Comparison of ENCODE assay signal across 11 mouse cellular contexts in the genomic region with DNA sequence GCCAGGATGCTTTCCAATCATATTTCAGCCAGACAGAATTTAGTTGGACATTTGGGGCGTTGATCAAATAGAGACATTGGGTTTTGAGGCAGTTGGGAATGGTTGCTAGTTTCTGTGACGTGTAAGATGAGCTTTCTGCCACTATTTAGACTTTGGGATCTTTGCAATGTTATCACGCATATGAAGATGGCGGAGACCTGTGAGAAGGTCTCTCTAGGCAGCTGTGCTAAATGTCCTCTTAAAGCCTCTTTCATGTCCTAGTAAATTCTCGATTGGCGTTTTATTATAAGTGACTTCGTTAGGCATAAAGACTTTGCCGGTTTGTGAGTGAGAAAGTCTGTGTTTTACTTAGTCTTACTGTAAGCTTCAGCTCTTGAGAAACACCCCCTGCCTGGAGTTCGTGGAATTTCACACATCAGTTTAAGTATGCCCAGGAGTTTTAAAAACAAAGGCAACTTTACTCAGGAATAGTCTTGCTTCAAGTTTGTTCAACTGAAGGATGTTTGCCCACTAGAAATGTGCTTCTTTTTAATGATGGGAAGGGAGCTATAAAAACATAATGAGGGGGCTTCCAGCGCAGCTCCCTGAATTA.
DNase-seq lines count a peak whose midpoint lies in the region; ATAC-seq lines count a peak whose summit lies in the region.
"Had no signal": no experiment of that assay in that cellular context is flagged by ENCODE, and none has a peak within 500 bp of the region (broad histone marks: within the 10 kb centered on the region; RNA-seq: fewer than 3 reads in every experiment).

No protein-coding gene starts in this region.

- no peak overlapping the region for H3K9ac ChIP-seq in heart, embryonic 16.5 days (ENCODE audit: low read length)
- H3K9ac ChIP-seq: forebrain, embryonic 15.5 days; hindbrain, embryonic 14.5 days had no signal

- H3K36me3 ChIP-seq in heart, embryonic 16.5 days (ENCODE audit: control insufficient read depth, insufficient read depth), result no peaks in the 10 kb centered on the region
- H3K36me3 ChIP-seq: forebrain, embryonic 15.5 days had no signal

- 43% methylated on average over 10 of the region's 10 CpGs for WGBS in heart, embryonic 16.5 days

- no peak overlapping the region for H3K27ac ChIP-seq in heart, embryonic 16.5 days (ENCODE audit: low read length)
- H3K27ac ChIP-seq: forebrain, embryonic 15.5 days; hindbrain, embryonic 14.5 days had no signal

- no peak for ATAC-seq in heart, embryonic 16.5 days (replicated peaks; ENCODE audit: extremely low read depth, insufficient read depth, low FRiP score)
- ATAC-seq: forebrain, embryonic 15.5 days; lung, postnatal 0 days had no signal

- no peaks in the 10 kb centered on the region for H3K9me3 ChIP-seq in heart, embryonic 16.5 days (replicated peaks; ENCODE audit: control insufficient read depth, low read length)
- H3K9me3 ChIP-seq: forebrain, embryonic 15.5 days had no signal

- no peaks in the 10 kb centered on the region for H3K27me3 ChIP-seq in heart, embryonic 16.5 days (ENCODE audit: control insufficient read depth, insufficient read depth, low read length)
- H3K27me3 ChIP-seq: forebrain, embryonic 15.5 days had no signal

- peaks cover 5% of the 10 kb centered on the region for H3K4me1 ChIP-seq in heart, embryonic 16.5 days (ENCODE audit: control insufficient read depth, insufficient read depth, low read length)

- H3K4me3 ChIP-seq in heart, embryonic 16.5 days (ENCODE audit: low read length), result no peak overlapping the region
- H3K4me3 ChIP-seq: forebrain, embryonic 15.5 days had no signal

- H3K4me2 ChIP-seq in heart, embryonic 16.5 days (ENCODE audit: low read depth, low read length), result 0 out of 2 replicates have a peak overlapping the region, but pooled peaks have one; percentile 21
- H3K4me2 ChIP-seq: forebrain, embryonic 15.5 days; hindbrain, embryonic 14.5 days had no signal

- DNase-seq in embryo, embryonic 11 days, result peak; percentile 25
- no peak for DNase-seq in embryo, embryonic 9.5 days (ENCODE audit: extremely low spot score)
- no peak for DNase-seq in heart, adult 9 months (ENCODE audit: low spot score in 2 of 2)
- DNase-seq in 3T3-L1 (ENCODE audit: low read depth, low spot score), result peak; percentile 36
- peak; percentile 35 for DNase-seq in hindlimb bud, embryonic 11.5 days (ENCODE audit: extremely low spot score, low read depth, low spot score)
- DNase-seq in Muller cell, postnatal 12 days (ENCODE audit: inconsistent ontology term), result no peak
- no peak for DNase-seq in right cerebral cortex, adult 2 months (ENCODE audit: low spot score in 2 of 2)

Comparison
In these comparisons a context has a peak if more than half of its experiments do, and no peak if none do; other contexts are left out.
1. DNase-seq: peak in embryo, embryonic 11 days (single experiment), 3T3-L1 (single experiment) and hindlimb bud, embryonic 11.5 days (single experiment); none in embryo, embryonic 9.5 days (single experiment), heart, adult 9 months (0 of 2), Muller cell, postnatal 12 days (single experiment) and right cerebral cortex, adult 2 months (0 of 2).